Mouse (Mus musculus): ENCODE data around the gene Rras2.

- TF ChIP-seq POLR2A (IDR thresholded peaks at IDR 0.05; ENCODE audit: control insufficient read depth, extremely low read depth, insufficient read depth, low read length, poor library complexity) (no peak), CTCF (IDR thresholded peaks at IDR 0.05; ENCODE audit: borderline replicate concordance, control insufficient read depth, extremely low read depth, insufficient read depth, low read length, poor library complexity) (no peak)
These were observed 54.0 kb downstream of the Rras2 start for GRCm38 (mm10) chr7:114063534-114063933.
